Mouse (Mus musculus): ENCODE results near the gene Tgfa.

Tgfa gene

DNA sequence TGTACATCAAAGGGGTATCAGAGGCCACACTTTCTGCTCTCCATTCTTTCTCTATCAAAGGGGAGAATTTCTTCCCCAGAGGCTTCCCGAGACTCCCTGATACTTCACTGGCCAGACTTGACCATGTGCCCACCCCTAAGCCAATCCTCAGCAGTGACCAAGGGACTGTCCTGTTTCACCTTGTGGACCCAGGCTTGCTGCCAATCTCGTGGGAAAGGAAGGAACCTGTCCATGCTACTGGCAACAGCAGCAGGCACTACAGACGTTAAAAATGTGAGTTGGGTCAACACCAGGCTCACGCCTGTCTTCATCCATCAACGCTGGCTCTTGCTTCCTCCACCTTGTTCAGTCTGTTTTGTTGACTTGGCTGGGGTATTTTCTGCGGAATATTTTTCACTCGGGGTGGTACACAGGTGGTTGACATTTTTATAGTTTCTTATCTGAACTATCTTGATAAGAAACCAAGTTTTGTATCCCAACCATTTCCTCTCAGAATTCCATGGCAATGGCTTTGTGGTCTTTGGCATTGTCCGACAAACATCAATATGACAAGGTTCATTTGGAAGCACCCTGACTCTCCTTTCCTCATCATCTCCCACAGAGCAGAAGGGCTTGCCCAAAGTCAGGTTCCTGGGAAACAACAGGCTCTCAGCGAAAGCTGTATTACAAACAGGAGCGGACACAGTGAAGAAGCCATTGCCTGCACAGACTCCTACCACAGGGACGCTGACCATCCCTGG is 6.1 kb upstream of the Tgfa start:
- DNase-seq (ENCODE audit: low spot score), result no peak

DNA sequence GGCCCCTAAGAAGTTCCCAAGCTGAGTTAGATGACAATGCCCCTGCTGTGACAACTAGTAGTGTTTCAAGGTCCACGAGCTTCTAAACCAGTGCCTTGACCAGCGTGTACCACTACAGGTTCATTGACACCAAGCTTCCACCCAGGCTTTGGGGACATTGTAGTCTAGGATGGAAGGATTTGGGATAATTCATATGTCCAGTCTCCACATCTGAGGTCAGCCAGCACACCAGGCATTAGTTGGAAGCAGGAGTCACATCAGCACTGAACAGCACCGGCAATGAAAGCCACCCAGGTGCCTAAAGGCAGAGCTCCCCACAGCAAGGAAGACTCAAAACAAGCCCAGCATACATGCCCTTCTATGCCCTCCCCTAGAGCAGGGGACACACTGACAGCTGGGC is 4.4 kb upstream of the Tgfa start:
- DNase-seq (ENCODE audit: low spot score), result no peak

DNA sequence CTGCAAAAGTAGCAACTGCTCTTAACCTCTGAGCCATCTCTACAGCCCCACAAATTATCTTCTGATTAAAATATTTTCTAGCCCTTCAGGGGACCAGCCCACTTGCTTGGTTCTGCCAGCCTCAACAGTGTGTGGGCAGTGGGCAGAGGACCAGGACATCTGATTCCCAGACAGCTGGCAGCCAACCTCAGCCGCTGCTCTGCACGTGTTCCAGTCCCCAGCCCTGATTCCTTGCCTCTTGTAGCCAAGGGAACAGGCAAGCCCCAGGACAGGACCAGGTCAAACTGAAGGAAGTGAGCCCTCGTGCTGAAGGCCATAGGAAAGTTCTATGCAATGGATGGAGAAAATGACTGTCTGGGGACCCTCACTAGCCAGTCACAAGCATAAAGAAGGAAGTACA is 2.0 kb upstream of the Tgfa start:
- DNase-seq (ENCODE audit: low spot score), result no peak

DNA sequence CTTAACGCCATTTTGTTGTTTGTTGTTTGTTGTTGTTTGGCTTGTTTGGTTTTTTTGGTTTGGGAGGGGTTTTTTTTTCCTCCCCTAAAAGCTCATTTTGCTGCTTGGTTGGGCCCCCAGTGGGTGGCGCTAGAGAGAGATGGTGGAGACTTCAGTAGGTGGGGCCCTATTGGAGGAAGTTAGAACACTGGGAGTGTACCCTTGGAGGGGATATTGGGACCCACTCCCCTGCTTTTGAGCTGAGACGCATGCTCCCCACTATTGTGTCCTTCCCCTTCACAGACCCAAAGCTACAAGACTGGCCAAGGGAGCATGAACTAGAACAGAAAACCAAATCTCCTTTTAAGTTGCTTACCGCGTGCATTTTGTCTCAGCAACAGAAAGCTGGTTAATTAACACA is 1.1 kb upstream of the Tgfa start:
- peak; percentile 70 for DNase-seq (ENCODE audit: low spot score)

DNA sequence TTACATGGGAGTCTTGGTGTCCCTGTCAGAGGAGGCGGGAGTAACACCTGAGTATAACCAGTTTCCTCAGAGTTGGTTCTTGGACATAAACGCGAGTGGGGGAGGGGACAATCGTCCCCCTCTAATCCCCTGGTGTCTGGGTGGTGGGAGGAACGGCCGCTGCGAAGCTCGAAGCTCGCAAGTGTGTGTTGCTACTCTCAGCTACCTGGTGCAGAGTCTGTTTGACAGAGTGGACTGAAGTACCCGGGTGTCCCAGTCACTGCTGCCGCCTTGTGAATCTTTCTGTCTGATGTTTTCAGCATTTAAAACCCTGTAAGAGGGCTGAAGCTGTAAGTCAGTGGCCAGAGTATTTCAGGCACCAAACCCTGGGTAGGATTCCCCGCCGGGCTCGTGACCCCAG is 1.0 kb downstream of the Tgfa start:
- DNase-seq (ENCODE audit: low spot score), result no peak

DNA sequence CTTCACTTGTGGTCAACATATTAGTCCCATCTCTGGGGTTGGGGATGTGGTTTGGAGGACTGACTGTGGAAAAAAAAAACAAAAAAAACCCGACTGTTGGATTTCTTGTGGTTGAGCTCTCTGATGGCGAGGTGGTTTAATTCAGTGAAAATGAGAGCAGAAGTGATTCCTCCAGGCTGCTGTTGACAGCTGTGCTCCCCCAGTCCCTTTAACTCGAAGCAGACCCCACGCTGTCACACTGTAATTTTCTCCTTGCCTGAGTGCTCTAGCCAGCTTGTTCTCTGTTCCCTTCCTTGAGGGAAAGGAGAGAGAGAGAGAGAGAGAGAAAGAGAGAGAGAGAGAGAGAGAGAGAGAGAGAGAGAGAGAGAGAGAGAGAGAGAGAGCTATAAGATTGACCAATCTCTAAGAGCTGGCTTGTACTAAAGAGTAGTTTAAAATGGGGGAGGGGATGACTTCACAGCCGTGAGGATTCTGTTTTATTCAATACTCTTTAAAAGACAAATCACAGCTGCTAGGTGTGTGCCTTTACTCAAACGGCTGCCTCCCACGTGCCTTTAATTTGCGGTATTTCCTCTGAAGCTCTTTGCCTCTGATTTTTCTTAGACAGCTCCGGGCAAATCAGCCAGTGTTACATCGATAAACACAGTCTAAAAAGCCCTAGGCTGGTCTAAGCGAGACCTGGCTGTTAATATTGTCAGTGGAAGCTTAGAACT is 2.3 kb downstream of the Tgfa start:
- no peak for DNase-seq (ENCODE audit: low spot score)

DNA sequence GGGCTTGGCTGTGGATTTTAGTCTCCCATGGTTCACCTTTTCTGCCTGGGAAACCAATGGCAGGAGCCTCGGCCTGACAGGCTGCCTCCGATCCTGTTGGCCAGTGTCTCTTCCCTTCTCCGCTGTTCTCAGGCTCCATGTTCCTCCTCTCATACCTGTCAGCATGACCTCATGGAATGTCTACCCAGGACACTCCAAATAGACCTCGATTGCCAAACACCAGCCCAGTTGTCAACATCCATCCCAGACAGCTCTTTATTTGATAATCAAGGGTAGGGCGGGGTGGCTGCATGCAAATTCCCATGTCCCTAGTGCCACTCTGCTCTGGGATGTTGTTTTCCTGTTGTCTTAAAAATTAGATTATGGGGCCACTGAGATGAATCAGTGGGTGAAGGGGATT is 5.9 kb downstream of the Tgfa start:
- DNase-seq (ENCODE audit: low spot score), result no peak

DNA sequence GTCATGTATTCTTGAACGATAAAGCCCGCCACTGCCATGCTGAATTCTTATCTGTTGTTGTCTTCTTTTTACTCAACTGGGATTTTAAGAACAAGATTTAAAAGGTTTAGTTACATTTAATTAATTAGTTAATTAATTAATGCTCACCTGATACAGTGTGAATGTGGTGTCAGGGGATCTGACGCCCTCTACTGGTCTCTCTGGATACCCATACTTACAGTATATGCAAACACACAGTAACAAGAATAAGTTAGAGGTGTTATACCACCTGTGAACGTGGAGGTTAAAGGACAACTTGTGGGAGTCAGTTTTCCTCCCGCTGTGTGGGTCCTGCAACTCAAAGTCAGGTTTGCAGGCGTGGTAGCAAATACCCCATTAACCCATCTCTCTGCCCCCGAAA is 8.1 kb downstream of the Tgfa start:
- DNase-seq (ENCODE audit: low spot score), result no peak

DNA sequence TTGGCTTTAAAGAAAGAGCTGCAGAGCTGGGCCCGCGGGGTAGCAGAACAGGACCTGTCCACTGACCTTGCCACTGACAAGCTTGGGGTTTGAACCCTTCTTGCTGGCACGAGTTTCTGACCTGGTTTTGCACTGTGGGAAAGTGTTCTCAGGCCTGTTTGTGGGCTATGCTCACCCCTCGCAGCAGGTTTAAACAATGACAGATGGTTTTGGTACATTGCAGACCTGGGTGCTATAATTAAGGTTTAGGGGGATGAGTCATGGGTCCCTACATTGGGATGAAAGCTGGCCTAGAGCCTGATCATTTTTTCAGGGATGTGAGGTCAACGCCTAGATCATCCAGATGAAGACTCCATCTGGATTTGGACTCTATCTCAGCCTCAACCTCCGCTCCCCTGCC is 11.0 kb downstream of the Tgfa start:
- DNase-seq (ENCODE audit: low spot score), result no peak

DNA sequence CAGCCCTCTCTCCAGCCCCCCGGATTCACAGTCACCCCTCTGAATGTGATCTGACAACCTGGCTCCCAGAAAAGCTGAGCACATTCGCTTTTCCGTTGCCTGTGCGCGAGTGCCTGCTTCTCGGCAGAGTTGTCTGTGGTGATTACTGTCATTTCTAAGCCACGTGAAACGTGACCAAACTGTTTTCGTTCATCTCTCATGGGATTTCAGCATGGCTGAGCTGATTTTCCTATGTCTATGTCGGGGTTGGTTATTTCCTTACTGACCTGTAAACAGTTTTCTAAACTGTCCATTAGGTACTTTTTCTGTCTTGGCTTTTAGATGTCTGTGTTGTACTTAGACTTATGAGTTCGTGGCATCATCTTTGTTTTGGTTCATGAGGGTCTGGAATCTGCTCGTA is 12.0 kb downstream of the Tgfa start:
- DNase-seq (ENCODE audit: low spot score), result no peak

DNA sequence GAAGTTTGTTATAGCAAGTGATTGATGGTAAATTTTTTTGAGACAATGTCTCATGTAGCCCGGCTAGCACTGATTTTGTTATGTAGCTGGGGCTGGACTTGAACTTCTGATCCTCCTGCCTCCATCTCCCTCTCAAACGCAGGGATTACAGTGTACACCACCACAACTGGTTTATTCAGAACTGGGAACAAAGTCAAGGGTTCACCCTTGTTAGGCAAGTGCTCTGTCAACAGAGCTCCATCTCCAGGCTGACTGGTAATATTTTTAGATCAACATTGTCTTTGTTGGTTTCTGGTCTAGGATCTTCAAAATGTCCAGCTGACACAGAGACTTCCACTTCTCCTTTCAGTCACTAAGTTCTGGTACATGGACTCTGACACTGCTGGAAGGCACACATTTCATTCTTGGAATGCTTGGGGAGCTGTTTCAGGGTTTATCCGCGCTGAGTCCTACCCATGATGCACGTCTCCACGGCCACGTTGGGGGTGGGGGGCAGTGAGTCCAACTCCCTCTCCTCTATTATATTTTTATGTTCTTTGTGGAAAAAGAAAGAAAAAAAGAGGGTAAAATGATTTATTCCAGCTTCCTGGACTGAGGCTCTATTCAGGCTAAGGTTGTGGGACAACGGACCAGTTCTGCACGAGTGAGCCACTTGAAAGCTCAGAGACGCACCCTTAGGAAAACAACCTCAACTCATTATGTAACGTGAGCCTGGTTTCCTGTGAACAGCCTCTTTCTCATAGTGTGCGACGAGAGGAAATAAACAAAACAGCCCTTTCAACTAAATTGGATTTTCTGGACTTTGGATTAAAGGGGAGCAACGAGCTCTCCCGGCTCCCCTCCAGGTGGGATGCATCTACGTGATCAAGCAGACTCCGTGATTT is 14.4 kb downstream of the Tgfa start:
- DNase-seq (ENCODE audit: low spot score), result no peak

DNA sequence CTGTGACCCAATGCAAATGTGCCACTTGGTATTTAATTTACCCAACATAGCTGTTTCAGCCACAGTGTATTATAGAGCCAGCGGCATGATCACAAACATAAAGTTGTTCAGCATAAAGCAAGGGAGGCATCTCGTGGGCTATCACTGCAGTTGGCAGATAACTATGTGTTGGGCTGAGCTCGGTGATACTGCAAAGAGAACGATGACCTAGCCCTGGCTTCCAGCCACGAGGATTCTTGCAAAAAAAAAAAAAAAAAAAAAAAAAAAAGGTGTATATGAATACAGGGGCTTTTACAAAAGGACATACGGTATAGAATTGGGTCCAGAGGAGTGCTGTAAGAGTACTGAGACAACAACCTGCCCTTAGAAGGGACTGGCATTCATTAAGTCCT is 15.0 kb downstream of the Tgfa start:
- no peak for DNase-seq (ENCODE audit: low spot score)

DNA sequence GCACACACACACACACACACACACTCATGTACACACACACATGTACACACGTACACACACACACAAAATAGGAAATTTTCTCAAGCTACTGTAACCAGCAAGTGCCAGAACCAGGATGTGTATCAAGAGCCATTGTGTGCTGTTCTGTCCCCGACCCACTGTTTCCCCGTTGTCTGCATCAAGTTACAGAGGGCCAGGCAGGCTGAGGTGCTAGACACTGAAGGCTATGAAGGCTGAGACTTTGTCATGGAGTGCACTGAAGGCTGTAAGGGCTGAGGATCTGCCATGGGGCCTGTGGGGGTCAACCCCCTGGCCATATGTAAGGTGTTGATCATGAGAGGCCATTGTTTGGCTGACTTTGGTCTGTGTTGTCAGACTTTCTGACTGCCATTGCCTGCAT is 15.6 kb downstream of the Tgfa start:
- DNase-seq (ENCODE audit: low spot score), result no peak

DNA sequence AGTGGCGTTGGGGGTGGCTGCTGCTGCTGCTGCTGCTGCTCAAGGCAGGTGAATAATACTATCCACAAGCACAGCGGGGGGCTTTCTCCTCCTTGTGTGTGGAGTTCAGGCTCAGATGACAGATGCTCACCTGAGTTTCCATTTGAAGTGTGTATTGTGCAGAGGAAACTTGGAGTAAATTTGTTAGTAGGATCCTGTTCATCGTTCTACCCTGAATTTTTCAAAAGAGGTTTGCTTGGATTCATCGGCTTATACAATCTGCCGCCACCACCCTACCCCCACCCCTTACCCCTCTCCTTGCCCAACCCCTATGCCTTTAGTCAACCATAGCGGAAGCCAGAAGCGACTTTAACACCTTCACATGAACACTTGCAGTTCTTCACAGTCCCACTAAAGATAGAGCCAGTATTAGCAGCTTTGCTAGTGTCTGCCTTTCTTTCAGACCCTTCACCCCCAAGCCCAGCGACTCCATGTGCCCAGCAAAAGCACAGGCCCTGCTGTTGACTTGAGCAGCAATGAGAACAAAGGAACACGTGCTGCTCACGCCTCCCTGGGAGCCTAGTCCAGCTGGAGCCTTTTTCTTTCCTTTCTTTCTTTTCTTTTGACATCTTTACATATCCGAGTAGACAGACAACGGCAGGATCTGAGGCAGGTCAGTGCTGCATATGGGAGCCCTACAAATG is 16.2 kb downstream of the Tgfa start:
- DNase-seq (ENCODE audit: low spot score), result no peak

DNA sequence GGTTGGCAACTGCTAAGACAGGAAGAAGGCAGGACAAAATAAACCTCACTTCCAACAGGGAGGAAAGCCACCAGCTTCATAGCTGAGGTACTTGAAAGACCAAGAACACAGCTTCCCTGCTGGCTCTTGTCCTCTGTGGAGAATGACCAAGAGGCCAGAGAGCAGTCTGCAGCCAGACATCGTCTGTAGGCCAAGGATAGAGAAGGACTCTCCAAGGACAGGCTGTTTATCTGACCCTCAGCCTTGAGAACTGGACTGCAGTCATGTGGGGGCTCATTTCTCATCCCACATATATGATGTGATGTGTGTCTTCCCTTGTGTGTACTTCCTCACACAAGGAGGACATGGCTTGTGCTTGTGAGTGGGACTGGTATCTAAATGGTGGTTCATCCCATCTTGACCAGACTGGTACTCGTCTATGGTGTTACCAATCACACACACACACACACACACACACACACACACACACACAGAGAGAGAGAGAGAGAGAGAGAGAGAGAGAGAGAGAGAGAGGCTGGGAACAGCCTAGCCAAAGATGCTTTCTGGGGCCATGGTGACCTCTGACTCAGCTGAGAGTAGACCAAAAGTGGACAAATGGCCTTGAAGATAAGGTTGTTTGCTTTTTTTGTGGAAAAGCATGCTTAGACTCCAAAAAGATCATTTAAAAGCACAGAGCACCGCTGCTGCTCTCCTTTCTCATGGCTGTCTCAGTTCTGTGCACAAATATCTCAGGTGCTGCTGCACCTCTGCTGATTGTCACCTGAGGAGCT is 18.0 kb downstream of the Tgfa start:
- DNase-seq (ENCODE audit: low spot score), result no peak

DNA sequence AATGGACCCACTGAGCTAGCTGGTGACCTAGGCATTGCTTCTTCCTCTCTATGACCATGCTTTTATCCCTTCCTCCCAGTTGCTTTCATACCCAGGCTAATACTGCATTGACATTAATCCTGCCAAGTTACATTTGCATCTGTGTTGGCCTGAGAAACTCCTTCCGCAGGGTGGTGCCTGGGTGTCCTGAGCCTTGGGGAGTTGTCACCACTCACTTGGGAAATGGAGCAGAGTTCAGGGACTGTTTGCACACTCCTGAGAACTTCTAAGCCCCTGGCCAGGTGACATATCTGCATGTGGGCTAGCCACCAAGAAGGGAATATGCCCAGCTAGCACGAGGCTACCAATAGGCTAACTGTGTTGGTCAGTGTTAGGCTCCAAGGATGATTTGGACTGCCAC is 23.0 kb downstream of the Tgfa start:
- DNase-seq (ENCODE audit: low spot score), result no peak

DNA sequence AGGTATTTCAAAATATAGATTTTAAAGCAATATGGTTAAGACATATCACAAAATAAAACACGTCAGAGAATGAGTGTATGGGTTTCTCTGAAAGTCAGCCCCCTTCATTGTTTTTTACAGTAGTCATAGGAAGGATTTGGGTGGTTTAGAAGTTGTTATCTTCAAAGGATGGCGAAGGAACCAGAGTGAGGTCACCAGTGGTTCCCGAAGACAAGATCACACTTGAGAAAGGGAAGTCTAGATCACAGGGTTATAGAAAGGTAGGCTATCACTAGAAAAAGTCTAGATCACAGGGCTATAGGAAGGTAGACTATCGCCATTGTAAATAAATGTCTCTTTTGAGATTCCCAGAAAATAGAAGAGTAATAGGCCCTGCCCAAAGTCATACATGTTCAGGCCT is 23.7 kb downstream of the Tgfa start:
- no peak for DNase-seq (ENCODE audit: low spot score)

DNA sequence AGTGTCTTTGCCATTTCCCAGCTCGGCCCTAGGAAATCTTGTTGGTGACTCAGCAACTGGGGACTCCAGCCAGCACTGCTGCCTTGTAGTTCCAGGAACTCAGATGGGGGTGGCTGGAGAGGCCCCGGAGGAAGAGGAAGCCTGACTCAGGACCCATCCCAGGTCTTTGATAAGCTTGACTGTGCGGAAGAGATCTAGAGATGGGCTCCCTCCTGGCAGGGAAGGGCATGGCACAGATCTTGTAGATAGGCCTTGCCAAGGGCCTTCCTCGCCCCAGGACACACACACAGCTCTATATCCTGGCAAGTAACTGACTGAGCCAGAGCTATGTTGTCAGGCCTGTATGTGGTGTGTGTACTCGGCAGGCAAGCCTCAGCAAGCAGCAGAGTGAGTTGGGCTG is 24.5 kb downstream of the Tgfa start:
- peak; percentile 79 for DNase-seq (ENCODE audit: low spot score)

DNA sequence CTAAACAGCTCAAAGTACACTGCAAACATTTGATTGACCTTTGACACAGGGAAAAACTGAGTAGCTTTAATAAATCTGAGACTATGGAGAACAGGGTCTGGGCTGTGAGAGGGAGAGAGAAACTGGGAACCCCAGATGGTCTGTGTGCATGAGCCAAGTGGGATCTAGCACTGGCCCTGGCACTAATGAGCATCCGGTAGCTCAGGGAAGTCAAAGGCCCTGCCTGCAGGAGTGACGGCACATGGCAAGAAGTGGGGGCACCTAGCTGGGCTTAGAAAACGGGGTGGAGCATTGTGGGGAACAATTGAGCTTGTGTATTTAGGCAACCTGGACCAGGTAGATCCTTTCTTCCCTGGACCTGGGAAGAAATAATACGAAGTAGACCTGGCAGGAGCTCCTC is 25.1 kb downstream of the Tgfa start:
- no peak for DNase-seq (ENCODE audit: low spot score)

DNA sequence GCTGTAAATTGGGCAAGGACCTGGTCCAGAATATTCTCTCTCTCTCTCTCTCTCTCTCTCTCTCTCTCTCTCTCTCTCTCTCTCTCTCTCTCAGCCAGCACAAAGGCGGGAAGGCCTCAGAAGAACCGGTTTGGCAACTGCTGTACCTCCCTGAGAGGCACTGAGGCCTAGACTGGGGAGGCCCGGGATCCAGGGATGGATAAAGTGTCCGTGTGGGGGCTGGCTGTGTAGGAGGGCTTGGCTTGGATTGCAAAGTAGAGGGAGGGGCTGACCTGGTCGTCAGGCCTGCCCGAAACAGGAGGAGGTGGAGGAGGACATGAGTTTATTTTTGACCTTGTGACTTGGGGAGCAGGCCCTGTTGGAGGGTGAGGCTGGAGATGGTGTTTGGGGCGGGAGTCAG is 27.4 kb downstream of the Tgfa start:
- peak; percentile 71 for DNase-seq (ENCODE audit: low spot score)

DNA sequence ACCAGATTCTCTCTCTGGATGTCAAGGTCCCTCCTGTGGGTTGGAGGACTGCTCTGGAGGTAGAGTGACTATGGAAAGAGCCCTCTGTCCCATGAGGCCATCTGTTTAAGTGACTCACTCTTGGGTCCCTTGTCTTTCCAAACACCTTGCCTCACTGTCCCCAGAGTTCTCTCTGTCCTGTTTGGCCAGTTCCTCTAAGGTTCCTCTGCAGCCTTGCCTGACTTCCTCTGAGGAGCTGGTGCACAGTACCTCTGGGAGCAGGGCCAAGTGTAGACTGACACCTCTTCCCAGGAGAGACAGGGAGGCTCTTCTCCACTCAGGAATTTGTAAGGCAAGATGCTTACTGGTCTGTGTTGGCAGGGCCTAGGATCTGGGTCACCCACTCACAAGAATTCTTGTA is 30.6 kb downstream of the Tgfa start:
- DNase-seq (ENCODE audit: low spot score), result no peak

DNA sequence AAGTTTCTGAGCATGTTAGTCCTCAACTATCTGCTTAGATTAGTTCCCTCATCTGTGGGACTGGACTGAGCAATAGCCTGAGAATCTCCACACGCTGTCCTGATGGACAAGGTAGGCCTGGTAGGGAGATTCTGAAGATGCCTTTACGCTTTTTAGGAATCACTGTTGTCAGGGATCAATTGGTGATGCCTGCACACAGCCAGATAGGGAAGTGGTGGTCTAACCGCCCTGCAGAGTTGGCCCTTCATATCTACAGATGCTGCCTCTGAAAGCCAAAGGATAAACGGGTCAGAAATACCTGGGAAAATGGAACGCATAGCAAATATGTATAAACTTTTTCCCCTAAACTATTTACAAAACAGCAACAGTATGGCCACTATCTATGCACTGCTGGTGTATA is 37.3 kb downstream of the Tgfa start:
- no peak for DNase-seq (ENCODE audit: low spot score)
